Mouse (Mus musculus): ENCODE measurements around the gene Ano7.

- no peak for TF ChIP-seq POLR2AphosphoS5 (IDR thresholded peaks at IDR 0.05; ENCODE audit: borderline replicate concordance, low read depth, low read length)
- no peak for TF ChIP-seq CTCF (IDR thresholded peaks at IDR 0.05 in 2 of 3, conservative IDR thresholded peaks at IDR 0.05 in 1 of 3; ENCODE audit: control insufficient read depth in 1 of 3, insufficient read depth in 1 of 3, low read depth in 2 of 3, low read length in 3 of 3, poor library complexity in 1 of 3, severe bottlenecking in 1 of 3)
- no peak for TF ChIP-seq POLR2A (IDR thresholded peaks at IDR 0.05; ENCODE audit: control insufficient read depth in 1 of 2, insufficient read depth in 1 of 2, low read depth in 1 of 2, low read length in 2 of 2, poor library complexity in 1 of 2)
- TF ChIP-seq MAX (IDR thresholded peaks at IDR 0.05; ENCODE audit: low read length): no peak
- no peak for TF ChIP-seq ELF1 (IDR thresholded peaks at IDR 0.05; ENCODE audit: low read depth, low read length)
- no peak for TF ChIP-seq RAD21 (IDR thresholded peaks at IDR 0.05; ENCODE audit: low read depth, low read length)
These were observed 27.7 kb downstream of the Ano7 start for GRCm38 (mm10) chr1:93401191-93402052.

Data from MEL (cell line).